Mouse (Mus musculus): Measurements from ENCODE around the gene Htr1a.

Gene Htr1a

DNA sequence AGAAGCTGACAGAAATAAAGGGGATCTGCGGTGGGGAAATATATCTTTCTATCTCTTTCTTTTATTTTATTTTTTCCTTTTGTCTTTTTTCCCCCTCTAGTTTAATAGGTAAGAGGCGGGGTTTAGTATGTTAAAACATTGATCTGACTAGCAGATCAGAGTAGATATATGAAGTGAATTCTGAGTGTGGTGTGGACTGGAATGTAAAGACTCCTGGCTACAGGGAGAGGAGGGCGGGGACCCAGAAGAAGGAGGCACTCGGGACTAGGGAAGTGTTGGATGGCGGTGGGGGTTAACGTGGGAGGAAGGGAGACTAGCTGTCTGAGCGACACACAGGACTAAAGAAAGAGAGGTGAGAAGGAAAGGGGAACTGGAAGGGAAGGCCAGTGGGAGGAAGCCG, at the start of gene Htr1a:
Gene Htr1a, plus strand, starts transcription at position 301 of the 400 bp plus-strand sequence.
- no peak for DNase-seq

DNA sequence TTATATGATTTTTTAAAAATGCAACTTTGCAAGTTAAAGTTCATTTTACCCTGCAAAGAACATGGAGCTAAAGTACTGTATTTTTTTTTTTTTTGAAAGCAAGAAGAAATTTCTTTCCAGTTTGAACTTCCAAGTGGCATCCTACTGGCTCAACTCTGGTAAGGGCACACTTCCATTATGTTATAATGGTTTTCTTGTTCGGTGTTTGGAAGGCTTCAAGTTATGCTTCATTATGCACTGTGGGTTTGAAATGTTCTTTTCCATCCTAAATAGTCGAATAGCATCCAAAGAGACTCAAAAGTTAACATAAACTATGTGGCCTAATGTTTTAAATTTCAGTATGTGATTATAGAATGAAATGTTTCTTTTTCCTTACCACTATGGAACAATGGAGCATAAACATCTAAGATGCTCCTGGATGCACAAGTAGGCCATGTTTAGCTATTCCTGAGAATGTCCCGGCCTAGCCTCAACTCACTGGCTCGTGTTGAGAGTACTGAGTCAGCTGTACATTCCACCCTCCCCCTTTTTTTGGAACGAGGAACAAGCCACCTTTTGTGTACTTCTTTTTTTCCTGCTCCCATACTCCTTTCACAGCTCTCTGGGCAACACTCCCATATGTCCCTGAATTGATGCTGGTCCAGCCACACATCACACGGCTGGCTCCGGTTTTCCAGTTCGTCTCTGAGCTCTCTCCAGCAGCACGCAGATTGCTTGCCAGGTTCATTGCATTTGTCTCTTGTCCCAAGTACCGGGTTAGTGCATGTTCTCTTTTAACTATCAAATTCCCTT, 31.7 kb upstream of the Htr1a start:
- DNase-seq: no peak

DNA sequence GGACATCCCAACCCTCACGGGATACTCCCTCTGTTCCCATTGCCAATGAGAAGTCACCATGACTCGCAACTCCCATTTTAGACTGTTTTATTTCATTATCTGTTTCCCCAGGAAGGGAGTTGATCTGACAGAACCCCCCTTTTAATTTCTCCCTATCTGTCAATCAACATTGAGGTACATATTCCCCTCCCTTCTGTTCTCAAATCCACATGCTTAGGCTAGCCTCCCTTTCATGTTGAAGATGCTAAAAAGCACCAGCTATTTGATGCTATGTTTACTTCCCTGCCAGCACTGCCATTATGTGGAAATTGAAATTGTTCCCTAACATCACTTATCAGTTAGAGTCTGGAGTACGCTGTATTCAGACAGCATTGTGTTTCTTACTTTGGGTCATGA, 31.1 kb upstream of the Htr1a start:
- DNase-seq: no peak

DNA sequence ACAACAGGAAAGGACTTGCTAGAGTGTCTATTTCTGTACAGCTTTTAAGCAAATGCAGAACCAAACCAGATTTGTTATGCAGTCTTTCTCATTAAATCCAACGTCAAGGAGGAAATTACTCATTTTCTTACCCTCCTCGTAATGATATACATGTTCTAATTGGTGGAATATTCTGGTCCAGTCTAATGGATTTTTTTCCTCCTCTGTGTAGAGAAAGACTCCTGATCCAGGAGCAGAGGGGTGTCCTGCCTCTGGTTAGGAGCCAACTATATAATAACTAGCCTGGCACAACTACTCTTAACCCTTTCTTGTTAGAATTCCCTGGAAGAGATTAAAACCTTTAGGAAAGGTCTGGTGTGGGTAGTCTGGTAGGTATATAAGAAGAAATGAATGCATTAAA, 10.3 kb upstream of the Htr1a start:
- no peak for DNase-seq

DNA sequence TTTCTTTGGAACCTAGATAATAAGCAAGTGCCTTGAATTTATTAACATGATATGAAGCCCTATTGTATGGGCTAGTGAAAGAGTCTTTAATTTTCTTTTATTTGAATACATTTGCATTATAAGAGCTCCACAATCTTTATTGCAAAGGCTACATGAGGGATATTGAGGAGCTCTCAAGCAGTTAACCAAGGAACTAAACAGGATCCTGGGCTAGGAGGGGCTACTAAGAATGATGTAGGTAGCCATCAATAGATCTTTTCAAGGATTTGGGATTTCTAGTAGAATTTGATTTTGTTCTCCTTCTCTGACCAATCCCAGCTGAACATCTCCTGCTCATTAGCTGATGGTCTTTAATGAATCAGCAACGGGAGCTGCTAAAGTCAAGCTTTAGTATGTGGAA, 9.8 kb upstream of the Htr1a start:
- no peak for DNase-seq

DNA sequence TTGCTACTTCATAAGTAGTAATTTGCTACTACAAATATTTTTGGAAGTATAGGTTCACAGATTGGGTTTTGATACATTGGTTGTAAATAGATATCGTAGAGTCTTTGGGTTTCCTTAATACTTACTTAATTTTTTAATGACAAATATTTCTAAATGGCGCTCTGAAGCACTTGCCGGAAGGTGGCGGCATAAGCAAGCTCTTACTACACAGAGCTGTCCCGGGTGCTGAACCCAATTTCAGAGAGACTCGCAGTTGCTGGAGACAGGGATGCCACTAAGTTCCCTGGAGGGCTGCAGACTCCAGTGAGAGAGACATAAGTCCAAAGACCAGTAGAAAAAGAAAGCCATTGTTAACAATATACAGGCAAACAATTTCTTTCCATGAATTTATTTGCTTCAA, 863 bp upstream of the Htr1a start:
- peak; percentile 54 for DNase-seq

DNA sequence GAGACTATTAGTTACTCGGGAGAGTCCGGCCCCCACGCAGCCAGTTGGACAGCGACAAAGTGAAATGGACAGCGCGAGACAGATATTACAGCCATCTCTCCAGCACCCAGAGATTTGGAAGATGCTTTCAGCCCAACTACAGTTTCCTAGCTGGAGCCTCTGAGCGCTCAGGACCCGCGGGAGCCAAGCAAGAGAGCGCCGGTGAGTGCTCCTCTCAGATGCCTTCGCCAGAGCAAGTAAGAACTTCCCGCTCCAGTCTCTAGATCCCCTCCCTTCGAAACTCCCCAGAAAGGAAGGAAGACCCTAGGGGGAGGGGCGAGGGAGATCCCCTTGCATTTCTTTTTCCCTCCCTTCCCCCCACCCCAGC, 415 bp downstream of the Htr1a start:
- DNase-seq: no peak

DNA sequence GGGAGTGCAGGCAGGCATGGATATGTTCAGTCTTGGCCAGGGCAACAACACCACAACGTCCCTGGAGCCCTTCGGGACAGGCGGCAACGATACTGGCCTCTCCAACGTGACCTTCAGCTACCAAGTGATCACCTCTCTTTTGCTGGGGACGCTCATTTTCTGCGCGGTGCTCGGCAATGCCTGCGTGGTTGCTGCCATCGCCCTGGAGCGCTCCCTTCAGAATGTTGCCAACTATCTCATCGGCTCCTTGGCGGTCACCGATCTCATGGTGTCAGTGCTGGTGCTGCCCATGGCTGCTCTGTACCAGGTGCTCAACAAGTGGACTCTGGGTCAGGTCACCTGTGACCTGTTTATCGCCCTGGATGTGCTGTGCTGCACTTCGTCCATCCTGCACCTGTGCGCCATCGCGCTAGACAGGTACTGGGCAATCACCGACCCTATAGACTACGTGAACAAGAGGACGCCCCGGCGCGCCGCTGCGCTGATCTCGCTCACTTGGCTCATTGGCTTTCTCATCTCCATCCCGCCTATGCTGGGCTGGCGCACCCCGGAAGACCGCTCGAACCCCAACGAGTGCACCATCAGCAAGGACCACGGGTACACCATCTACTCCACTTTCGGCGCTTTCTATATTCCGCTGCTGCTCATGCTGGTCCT, 927 bp downstream of the Htr1a start:
- DNase-seq: no peak

DNA sequence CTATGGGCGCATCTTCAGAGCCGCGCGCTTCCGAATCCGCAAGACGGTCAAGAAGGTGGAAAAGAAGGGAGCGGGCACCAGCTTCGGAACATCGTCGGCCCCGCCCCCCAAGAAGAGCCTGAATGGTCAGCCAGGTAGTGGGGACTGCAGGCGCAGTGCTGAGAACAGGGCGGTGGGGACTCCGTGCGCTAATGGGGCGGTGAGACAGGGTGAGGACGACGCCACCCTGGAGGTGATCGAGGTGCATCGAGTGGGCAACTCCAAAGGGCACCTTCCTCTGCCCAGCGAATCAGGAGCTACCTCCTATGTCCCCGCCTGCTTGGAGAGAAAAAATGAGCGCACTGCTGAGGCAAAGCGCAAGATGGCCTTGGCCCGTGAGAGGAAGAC, 1.4 kb downstream of the Htr1a start:
- DNase-seq: no peak

DNA sequence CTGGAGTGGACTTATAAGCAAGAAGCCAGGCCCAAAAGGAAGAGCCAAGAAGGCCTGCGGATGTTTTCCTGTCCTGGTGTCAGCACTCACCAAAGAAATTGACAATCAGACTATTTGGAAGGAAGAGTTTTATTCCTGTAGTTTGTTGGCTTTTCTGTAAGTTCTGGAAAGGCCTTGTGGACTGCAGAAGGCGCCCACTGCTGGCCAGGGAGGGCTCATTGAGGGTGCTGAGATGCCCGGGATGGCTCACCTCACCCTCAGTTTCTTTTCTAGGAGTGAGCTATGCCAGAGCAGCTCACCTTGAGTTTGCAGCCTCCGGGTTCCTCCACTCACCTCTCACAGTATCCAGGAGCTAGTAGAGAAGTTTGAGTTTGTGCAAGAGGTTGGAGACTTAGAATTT, 2.8 kb downstream of the Htr1a start:
- DNase-seq: no peak

DNA sequence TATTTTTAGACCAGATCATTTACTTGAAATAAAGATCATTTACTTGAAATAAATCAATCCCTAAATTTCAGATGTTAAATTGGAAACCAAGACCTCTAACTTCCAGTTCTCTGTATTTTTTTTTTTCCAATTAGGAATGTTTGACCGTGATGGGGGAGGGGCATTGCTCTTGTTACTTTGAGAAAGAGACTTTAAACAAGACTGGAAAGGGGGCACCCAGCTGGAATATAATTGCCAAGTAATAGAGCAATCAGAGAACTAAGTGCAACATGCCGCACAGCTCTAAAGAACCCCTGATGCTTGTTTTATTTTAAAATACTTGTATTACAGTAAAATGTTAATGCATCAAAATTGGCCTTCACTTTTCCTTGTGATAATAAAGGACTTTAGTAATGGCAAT, 4.3 kb downstream of the Htr1a start:
- DNase-seq: no peak

DNA sequence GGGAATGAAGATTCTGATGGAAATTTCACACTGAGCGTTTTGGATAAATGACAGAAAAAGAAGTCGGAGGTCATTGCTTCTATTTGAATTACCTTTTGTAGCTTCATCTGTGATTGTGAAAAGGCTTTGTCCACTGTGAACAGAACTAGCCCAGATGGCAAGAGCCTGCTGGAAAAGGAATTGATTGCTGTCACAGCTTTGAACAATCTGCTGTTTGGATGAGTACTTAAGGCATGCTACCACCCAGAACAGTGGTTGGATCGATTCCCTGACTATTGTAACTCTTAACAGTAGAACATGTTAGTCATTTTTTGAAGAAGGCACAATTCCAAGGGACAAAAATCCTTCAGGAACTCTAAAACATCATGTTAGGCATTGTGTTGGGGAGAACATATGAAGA, 8.1 kb downstream of the Htr1a start:
- DNase-seq: no peak
